Mouse (Mus musculus) kidney, adult 2 months (tissue): ENCODE results near the gene Ap3m1. TPM values are rescaled to one million over a fixed set of nuclear protein-coding genes. Genes with fewer than 3 reads are reported as not detected.
A peak's percentile ranks its signal among the peaks of the same experiment; 100 is the strongest.

Experiments used
- DNase-seq: peaks from one replicate; pipeline ENCODE4 v3.0.0; 2021
- H3K27ac ChIP-seq: fragments of 200-500 bp; 2 replicates; pipeline ENCODE4 v1.5.1; 2012; ENCODE audit warnings: low read depth, low read length, control low read depth, inconsistent platforms; ENCODE audit not compliant: insufficient read depth
- H3K27me3 ChIP-seq: fragments of 200-500 bp; replicated peaks from 2 replicates; pipeline ENCODE4 v1.6.1; 2012; ENCODE audit warnings: mild to moderate bottlenecking, moderate library complexity, low read length, inconsistent platforms; ENCODE audit not compliant: control insufficient read depth, insufficient read depth
- H3K36me3 ChIP-seq: fragments of 200-500 bp; 2 replicates; pipeline ENCODE4 v1.6.1; 2012; ENCODE audit warnings: mild to moderate bottlenecking, moderate library complexity, low read length, inconsistent platforms; ENCODE audit not compliant: control insufficient read depth, insufficient read depth
- H3K4me1 ChIP-seq: fragments of 200-500 bp; 2 replicates; pipeline ENCODE4 v1.6.1; 2011; ENCODE audit warnings: low read length; ENCODE audit not compliant: control insufficient read depth, insufficient read depth
- H3K4me3 ChIP-seq: fragments of 200-500 bp; 2 replicates; pipeline ENCODE4 v1.5.1; 2011; ENCODE audit warnings: mild to moderate bottlenecking, low read depth, low read length, control low read depth; ENCODE audit not compliant: insufficient read depth
- CTCF ChIP-seq: fragments of 200-500 bp; conservative IDR thresholded peaks from 2 replicates; pipeline ENCODE4 v1.5.1; 2011; ENCODE audit warnings: low read depth, mild to moderate bottlenecking, control low read depth, low read length, moderate library complexity, mixed read lengths; ENCODE audit not compliant: insufficient read depth, insufficient read length
- POLR2A ChIP-seq: fragments of 200-500 bp; IDR thresholded peaks from one replicate; pipeline ENCODE4 v1.6.1; 2011; ENCODE audit warnings: low read depth, low read length, control low read depth
- WGBS: fragments of 180-500 bp; shearing (Covaris S2); methylation state at CpG from one replicate; pipeline ENCODE4 v1.1.7; 2018; 5-methylcytosine and 5-hydroxymethylcytosine counted together
- polyA plus RNA-seq: library from polyadenylated mRNA; depleted of rRNA; stranded (reverse); fragments of >200 nt; gene quantifications from 2 replicates; pipeline ENCODE4 v1.2.3, GENCODE M21; 2012

Ap3m1 gene
- polyA plus RNA-seq, 1 experiment, result 25.5 TPM

GRCm38 (mm10) chr14:21018977-21019376 is 33.3 kb downstream of the Ap3m1 start:
- 45% methylated on average over 3 of the region's 3 CpGs for WGBS
- H3K36me3 ChIP-seq, result peaks cover 23% of the 10 kb centered on the region

DNA sequence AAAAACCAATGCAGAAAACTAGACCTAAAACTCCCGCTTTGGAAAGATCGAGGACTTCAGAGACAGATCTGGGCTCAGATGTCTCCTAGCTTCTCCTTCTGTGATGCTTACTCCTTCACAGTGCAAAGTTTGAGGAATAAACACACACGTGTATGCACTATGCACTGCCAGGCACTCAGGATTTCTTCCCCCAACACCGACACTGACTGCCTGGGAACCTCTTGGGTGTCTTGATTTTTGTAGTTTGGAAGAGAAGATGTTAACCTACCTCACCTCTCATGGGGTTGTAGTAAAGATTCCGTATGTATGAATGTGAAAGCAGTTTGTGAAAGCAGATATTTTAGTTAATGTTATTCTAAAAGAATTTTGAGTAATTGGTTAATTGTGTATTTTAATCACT is 34.4 kb downstream of the Ap3m1 start:
- Histone ChIP-seq H3K4me1 (no peaks in the 10 kb centered on the region), H3K4me3 (no peak overlapping the region), H3K36me3 (peaks cover 20% of the 10 kb centered on the region), H3K27me3 (no peaks in the 10 kb centered on the region), H3K27ac (no peak overlapping the region)
- no peak for TF ChIP-seq POLR2A
- TF ChIP-seq CTCF, result no peak
- DNase-seq, result no peak
- 87% methylated on average over 5 of the region's 5 CpGs for WGBS

More at GRCm38 (mm10) chr14:21018977-21019376, 33.3 kb downstream of the Ap3m1 start:
- H3K4me1 ChIP-seq, result no peaks in the 10 kb centered on the region
- TF ChIP-seq CTCF (peak; percentile 30; the same call in 1 of the 2 replicates), POLR2A (no peak)
- H3K4me3 ChIP-seq, result no peak overlapping the region
- DNase-seq, result peak; percentile 56
- no peaks in the 10 kb centered on the region for H3K27me3 ChIP-seq
- no peak overlapping the region for H3K27ac ChIP-seq

DNA sequence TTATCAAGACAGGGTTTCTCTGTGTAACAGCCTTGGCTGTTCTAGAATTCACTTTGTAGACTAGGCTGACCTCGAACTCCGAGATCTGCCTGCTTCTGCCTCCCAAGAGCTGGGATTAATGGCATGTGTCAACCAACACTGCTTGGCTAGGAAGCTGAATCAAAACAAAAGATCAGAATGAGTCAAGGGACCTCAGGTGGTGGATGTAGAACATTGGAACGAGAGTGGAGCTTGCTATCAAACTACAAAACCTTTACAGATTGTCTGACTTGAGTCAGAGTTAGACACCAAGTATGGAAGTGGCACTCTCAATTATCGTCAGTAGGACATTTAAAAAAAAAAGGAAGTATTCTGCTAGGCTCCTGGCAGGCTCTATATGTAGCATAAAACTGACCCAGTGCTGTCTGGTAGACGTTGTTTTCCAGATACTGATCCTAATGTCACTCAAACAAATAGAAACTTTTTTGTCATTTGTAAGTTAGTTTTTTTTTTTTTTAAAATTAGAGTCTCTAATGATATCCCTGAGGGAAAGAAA is 38.4 kb downstream of the Ap3m1 start:
- Histone ChIP-seq H3K36me3 (peaks cover 11% of the 10 kb centered on the region), H3K27ac (no peak overlapping the region), H3K27me3 (no peaks in the 10 kb centered on the region), H3K4me1 (no peaks in the 10 kb centered on the region), H3K4me3 (no peak overlapping the region)
- TF ChIP-seq POLR2A (no peak), CTCF (no peak)
- WGBS, result 84% methylated on average over 5 of the region's 5 CpGs
- DNase-seq, result no peak

DNA sequence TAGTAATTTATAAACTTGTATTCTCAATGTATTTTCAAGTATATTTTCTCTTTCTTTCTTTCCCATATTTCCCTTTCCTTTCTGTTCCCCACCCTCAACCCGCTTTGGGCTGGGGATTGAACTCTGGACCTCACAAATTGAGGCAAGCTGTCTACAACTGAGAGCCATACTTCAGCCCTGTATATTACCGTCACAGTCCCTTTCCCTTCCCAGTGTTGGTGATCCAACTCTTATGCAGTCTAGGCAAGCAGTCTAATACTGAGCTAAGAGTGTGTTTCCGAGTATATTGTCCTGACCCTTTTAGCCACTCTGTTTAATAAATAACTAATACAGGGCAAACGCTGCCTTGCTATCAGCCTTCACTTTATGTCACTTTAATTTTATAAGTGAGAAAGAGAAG is 52.7 kb downstream of the Ap3m1 start:
- no peak overlapping the region for H3K4me3 ChIP-seq
- DNase-seq, result peak; percentile 17
- TF ChIP-seq POLR2A, result no peak
- no peak for TF ChIP-seq CTCF
- no peak overlapping the region for H3K27ac ChIP-seq
- WGBS, result 43% methylated on average over 4 of the region's 4 CpGs
- peaks cover 4% of the 10 kb centered on the region; the same call in 1 of the 2 replicates for H3K36me3 ChIP-seq
- H3K27me3 ChIP-seq, result no peaks in the 10 kb centered on the region
- peaks cover 4% of the 10 kb centered on the region; the same call in 1 of the 2 replicates for H3K4me1 ChIP-seq

DNA sequence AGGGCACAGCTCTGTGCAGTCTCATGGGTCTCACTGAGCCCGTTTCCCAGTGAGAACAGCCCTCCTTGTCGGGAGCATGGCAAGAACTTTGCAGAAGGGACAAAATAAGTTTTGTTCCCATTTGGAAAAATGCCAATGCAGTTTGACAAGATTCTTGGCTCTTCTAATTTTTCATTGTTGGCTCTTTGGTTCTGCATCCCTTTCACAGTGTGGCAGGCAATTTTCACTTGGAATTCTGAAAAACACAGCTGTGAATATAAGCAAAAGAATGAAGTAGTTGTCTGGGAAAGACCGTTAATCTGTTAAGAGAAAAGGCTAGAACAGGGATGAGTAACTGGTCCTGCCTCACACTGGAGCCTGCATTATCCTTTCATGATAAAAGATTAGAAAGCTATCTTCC is 54.8 kb downstream of the Ap3m1 start:
- Histone ChIP-seq H3K4me1 (peaks cover 7% of the 10 kb centered on the region; the same call in 1 of the 2 replicates), H3K36me3 (no peaks in the 10 kb centered on the region), H3K27me3 (no peaks in the 10 kb centered on the region), H3K27ac (no peak overlapping the region), H3K4me3 (no peak overlapping the region)
- no peak for DNase-seq
- TF ChIP-seq CTCF (no peak), POLR2A (no peak)
- 72% methylated on average over 3 of the region's 3 CpGs for WGBS

DNA sequence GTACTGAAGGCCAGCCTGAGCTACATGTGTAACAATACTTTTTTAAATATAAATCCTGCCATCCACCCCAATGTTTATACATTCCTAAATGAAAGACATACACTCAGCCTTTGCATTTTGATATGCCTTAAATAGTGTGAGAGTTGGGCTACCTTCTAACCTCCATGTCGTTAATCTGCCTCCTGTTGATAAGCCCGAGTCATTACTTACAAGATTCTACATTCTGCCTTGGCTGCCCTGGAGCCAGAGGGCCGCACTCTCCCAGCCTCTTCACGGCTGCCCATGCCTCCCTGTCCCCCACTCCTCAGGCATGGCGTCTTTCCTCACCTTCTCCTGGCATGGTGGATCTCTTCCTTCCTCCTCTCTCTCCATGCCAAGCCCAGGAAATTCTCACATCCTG is 55.9 kb downstream of the Ap3m1 start:
- 57% methylated on average over 5 of the region's 5 CpGs for WGBS
- no peak overlapping the region for H3K27ac ChIP-seq
- peak; percentile 8 for DNase-seq

GRCm38 (mm10) chr14:20995497-20995896 is 56.8 kb downstream of the Ap3m1 start:
- H3K4me3 ChIP-seq, result no peak overlapping the region
- no peak for DNase-seq
- no peaks in the 10 kb centered on the region for H3K36me3 ChIP-seq
- H3K27ac ChIP-seq, result no peak overlapping the region
- TF ChIP-seq CTCF, result no peak
- no peak for TF ChIP-seq POLR2A
- WGBS, result 93% methylated on average over 2 of the region's 2 CpGs
- peaks cover 7% of the 10 kb centered on the region; the same call in 1 of the 2 replicates for H3K4me1 ChIP-seq
- no peaks in the 10 kb centered on the region for H3K27me3 ChIP-seq

More for the DNA sequence above, 55.9 kb downstream of the Ap3m1 start:
- TF ChIP-seq CTCF, result no peak
- no peak for TF ChIP-seq POLR2A
- H3K4me3 ChIP-seq, result no peak overlapping the region
- H3K27me3 ChIP-seq, result no peaks in the 10 kb centered on the region
- H3K4me1 ChIP-seq, result peaks cover 7% of the 10 kb centered on the region; the same call in 1 of the 2 replicates
- no peaks in the 10 kb centered on the region for H3K36me3 ChIP-seq
